Mouse (Mus musculus): ENCODE data around the gene Fas. TPM values are rescaled to one million over a fixed set of nuclear protein-coding genes. Genes with fewer than 3 reads are reported as not detected.

Gene Fas
- polyA plus RNA-seq (2012; rRNA removed) = 0.28 and 0.79 TPM in 2 replicates

- peak; percentile 79 for DNase-seq (ENCODE audit: low read depth)
These were observed at the start of gene Fas for GRCm38 (mm10) chr19:34289948-34290789. Fas (plus strand) TSS chr19:34290666.

GRCm38 (mm10) chr19:34241247-34241915, 49.1 kb upstream of the Fas start:
- TF ChIP-seq POLR2A (IDR thresholded peaks at IDR 0.05; ENCODE audit: borderline replicate concordance, extremely low read depth, insufficient read depth, insufficient read length, poor library complexity, severe bottlenecking) (no peak), CTCF (IDR thresholded peaks at IDR 0.05; ENCODE audit: borderline replicate concordance, extremely low read depth, insufficient read depth, insufficient read length) (peak; percentile 44; the same call in 1 of the 2 replicates)
- DNase-seq (ENCODE audit: low read depth) = peak; percentile 53

More at GRCm38 (mm10) chr19:34289948-34290789, at the start of gene Fas:
- TF ChIP-seq POLR2A (IDR thresholded peaks at IDR 0.05; ENCODE audit: borderline replicate concordance, extremely low read depth, insufficient read depth, insufficient read length, poor library complexity, severe bottlenecking) (no peak), CTCF (IDR thresholded peaks at IDR 0.05; ENCODE audit: borderline replicate concordance, extremely low read depth, insufficient read depth, insufficient read length) (no peak)

DNA sequence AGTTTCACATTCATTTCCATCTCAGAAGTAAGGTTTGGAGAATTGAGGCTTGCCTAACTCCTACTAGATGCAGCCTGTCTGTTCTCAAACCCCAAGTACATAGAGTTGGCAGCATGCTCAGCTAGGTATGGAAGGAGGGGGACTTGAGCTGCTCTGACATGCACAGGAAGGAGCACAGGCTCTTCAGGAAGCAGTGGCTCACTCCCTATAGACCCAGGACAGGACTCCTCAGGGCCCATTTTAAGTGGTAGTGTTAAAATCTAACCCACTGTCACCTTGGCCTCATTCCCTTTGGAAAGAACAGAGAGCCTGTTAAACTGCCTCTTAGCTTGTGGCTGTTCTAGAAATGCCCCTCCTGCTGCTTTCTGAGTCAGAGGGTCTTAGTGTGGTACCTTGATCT, 47.5 kb upstream of the Fas start:
- TF ChIP-seq POLR2A (IDR thresholded peaks at IDR 0.05; ENCODE audit: borderline replicate concordance, extremely low read depth, insufficient read depth, insufficient read length, poor library complexity, severe bottlenecking) (no peak), CTCF (IDR thresholded peaks at IDR 0.05; ENCODE audit: borderline replicate concordance, extremely low read depth, insufficient read depth, insufficient read length) (no peak)
- DNase-seq (ENCODE audit: low read depth) = no peak

GRCm38 (mm10) chr19:34244056-34244455, 46.4 kb upstream of the Fas start:
- TF ChIP-seq CTCF (IDR thresholded peaks at IDR 0.05; ENCODE audit: borderline replicate concordance, extremely low read depth, insufficient read depth, insufficient read length) (peak; percentile 40; the same call in 1 of the 2 replicates), POLR2A (IDR thresholded peaks at IDR 0.05; ENCODE audit: borderline replicate concordance, extremely low read depth, insufficient read depth, insufficient read length, poor library complexity, severe bottlenecking) (no peak)

DNA sequence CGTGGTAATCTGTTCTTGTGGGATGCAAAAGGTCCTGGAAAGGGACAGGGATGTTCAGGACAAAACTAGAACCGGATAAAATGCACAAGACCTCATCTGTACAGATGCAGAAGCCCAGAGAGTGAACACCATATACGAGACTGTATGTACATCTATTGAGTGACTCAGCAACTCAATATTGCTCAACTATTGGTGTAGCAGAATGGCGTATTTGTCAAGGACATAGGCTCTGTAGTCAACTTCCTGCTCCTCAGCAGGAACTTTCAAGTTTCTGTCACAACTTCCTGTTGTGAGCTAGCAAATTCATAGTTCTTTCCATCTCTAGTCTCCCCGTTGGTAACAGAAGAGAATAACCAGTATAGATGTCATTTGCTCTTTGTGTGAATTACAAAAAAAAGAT, 41.9 kb upstream of the Fas start:
- no peak for DNase-seq (ENCODE audit: low read depth)
- TF ChIP-seq POLR2A (IDR thresholded peaks at IDR 0.05; ENCODE audit: borderline replicate concordance, extremely low read depth, insufficient read depth, insufficient read length, poor library complexity, severe bottlenecking) = no peak
- no peak for TF ChIP-seq CTCF (IDR thresholded peaks at IDR 0.05; ENCODE audit: borderline replicate concordance, extremely low read depth, insufficient read depth, insufficient read length)

More at GRCm38 (mm10) chr19:34244056-34244455, 46.4 kb upstream of the Fas start:
- peak; percentile 88 for DNase-seq (ENCODE audit: low read depth)

- TF ChIP-seq CTCF (IDR thresholded peaks at IDR 0.05; ENCODE audit: borderline replicate concordance, extremely low read depth, insufficient read depth, insufficient read length) = no peak
- TF ChIP-seq POLR2A (IDR thresholded peaks at IDR 0.05; ENCODE audit: borderline replicate concordance, extremely low read depth, insufficient read depth, insufficient read length, poor library complexity, severe bottlenecking) = no peak
- no peak for DNase-seq (ENCODE audit: low read depth)
These were observed 39.8 kb upstream of the Fas start for GRCm38 (mm10) chr19:34250621-34251020.

DNA sequence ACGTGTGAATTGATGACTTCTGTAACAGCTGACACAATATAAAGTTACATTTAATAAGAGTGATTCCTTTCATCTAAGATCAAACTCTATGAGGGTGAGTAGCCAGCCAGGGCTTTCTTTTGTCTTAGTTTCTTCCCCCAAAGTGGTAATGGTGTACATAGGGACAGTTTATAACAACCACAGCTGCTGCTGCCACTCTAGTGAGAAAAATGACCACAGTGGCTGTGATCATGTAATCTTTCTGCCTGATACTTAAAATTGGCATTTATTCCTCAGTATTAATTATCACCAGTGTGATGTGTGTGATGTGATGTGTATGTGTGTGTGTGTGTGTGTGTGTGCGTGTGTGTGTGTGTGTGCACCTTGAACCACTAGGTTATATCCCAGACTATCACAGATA, 38.6 kb upstream of the Fas start:
- no peak for DNase-seq (ENCODE audit: low read depth)

GRCm38 (mm10) chr19:34252450-34252849, 38.0 kb upstream of the Fas start:
- TF ChIP-seq CTCF (IDR thresholded peaks at IDR 0.05; ENCODE audit: borderline replicate concordance, extremely low read depth, insufficient read depth, insufficient read length) = no peak
- no peak for TF ChIP-seq POLR2A (IDR thresholded peaks at IDR 0.05; ENCODE audit: borderline replicate concordance, extremely low read depth, insufficient read depth, insufficient read length, poor library complexity, severe bottlenecking)

More for the DNA sequence above, 38.6 kb upstream of the Fas start:
- TF ChIP-seq POLR2A (IDR thresholded peaks at IDR 0.05; ENCODE audit: borderline replicate concordance, extremely low read depth, insufficient read depth, insufficient read length, poor library complexity, severe bottlenecking) = no peak
- TF ChIP-seq CTCF (IDR thresholded peaks at IDR 0.05; ENCODE audit: borderline replicate concordance, extremely low read depth, insufficient read depth, insufficient read length) = no peak

DNA sequence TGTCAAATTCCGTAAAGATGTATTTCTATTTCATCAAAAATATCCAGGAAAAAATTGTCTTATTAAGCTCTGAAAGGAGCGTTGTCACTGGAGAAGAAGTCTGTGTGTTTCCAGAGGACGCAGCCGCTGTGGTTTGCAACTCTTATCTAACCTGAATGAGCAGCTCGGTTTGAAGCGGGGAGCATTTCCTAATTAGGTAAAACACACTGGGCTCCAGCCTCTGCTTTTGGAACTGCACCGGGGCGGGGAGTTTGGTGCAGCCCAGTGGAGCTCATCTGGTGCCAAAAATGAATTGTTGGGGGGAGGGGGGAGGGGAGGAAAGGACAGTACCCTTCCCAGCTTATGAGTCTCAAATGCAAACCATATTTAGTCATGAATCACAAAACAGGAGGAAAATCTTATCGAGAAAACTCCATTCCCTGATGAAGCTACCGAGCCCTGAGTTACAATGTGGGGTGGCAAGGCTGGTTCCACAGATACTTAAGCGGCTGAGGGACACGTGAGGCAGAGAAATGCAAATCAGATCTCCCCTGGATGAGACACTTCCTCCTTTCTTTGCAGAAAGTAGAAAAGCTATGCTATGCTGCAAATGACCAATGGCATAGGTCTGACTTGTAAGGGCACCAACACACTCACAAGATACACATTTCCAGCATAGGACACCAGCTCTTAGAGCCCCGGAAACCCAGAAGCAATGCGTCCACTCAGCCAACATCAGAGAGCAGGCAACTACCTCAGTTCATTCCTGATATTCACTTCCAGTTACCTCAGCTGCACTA, 36.2 kb upstream of the Fas start:
- TF ChIP-seq POLR2A (IDR thresholded peaks at IDR 0.05; ENCODE audit: borderline replicate concordance, extremely low read depth, insufficient read depth, insufficient read length, poor library complexity, severe bottlenecking) (no peak), CTCF (IDR thresholded peaks at IDR 0.05; ENCODE audit: borderline replicate concordance, extremely low read depth, insufficient read depth, insufficient read length) (no peak)
- DNase-seq (ENCODE audit: low read depth) = no peak

More at GRCm38 (mm10) chr19:34252450-34252849, 38.0 kb upstream of the Fas start:
- no peak for DNase-seq (ENCODE audit: low read depth)

- TF ChIP-seq CTCF (IDR thresholded peaks at IDR 0.05; ENCODE audit: borderline replicate concordance, extremely low read depth, insufficient read depth, insufficient read length) = no peak
- TF ChIP-seq POLR2A (IDR thresholded peaks at IDR 0.05; ENCODE audit: borderline replicate concordance, extremely low read depth, insufficient read depth, insufficient read length, poor library complexity, severe bottlenecking) = no peak
- no peak for DNase-seq (ENCODE audit: low read depth)
These were observed 35.4 kb upstream of the Fas start, which contains the start of gene Acta2 for GRCm38 (mm10) chr19:34254880-34255681. Acta2 (minus strand) TSS chr19:34255590.

All from brain, embryonic 14.5 days (tissue).